Mouse (Mus musculus): ENCODE measurements at regions not wholly inside any gene's neighbourhood (a gene's known extent, or its start where the extent isn't known, plus 50 kb on each side); places are given as distances from the start of the nearest gene placed in this dataset.

- no peak overlapping the region for H3K27ac ChIP-seq (replicated peaks)
- H3K9me3 ChIP-seq: no peaks in the 10 kb centered on the region
- H3K4me1 ChIP-seq (replicated peaks): peaks cover 4% of the 10 kb centered on the region; the same call in 1 of the 2 replicates
- no peak for ATAC-seq (ENCODE audit: low read depth)
- H3K36me3 ChIP-seq: no peaks in the 10 kb centered on the region
- H3K4me3 ChIP-seq: no peak overlapping the region
- no peak overlapping the region for H3K9ac ChIP-seq
- H3K27me3 ChIP-seq: no peaks in the 10 kb centered on the region
- 81% methylated on average over 1 of the region's 1 CpGs for WGBS
- no peak overlapping the region for H3K4me2 ChIP-seq
Observed at GRCm38 (mm10) chr2:9792381-9792780, 88.7 kb upstream of the 4930412O13Rik start.

GRCm38 (mm10) chr2:9795401-9795800 is 85.7 kb upstream of the 4930412O13Rik start:
- Histone ChIP-seq H3K9ac (no peak overlapping the region), H3K9me3 (no peaks in the 10 kb centered on the region), H3K4me1 (replicated peaks) (peaks cover 4% of the 10 kb centered on the region; the same call in 1 of the 2 replicates), H3K36me3 (no peaks in the 10 kb centered on the region), H3K4me2 (no peak overlapping the region), H3K27ac (replicated peaks) (no peak overlapping the region), H3K4me3 (no peak overlapping the region), H3K27me3 (no peaks in the 10 kb centered on the region)
- ATAC-seq (ENCODE audit: low read depth): no peak
- WGBS: 74% methylated on average over 4 of the region's 4 CpGs

- Histone ChIP-seq H3K4me1 (replicated peaks) (no peaks in the 10 kb centered on the region), H3K9ac (no peak overlapping the region), H3K27ac (replicated peaks) (no peak overlapping the region), H3K27me3 (no peaks in the 10 kb centered on the region), H3K4me3 (no peak overlapping the region), H3K4me2 (no peak overlapping the region), H3K36me3 (no peaks in the 10 kb centered on the region), H3K9me3 (no peaks in the 10 kb centered on the region)
- 86% methylated on average over 8 of the region's 8 CpGs for whole genome bisulfite sequencing
- no peak for ATAC-seq (ENCODE audit: low read depth)
Observed at GRCm38 (mm10) chr2:9801484-9801883, 79.6 kb upstream of the 4930412O13Rik start.

GRCm38 (mm10) chr2:9804306-9804705 is 76.7 kb upstream of the 4930412O13Rik start:
- WGBS: 74% methylated on average over 3 of the region's 3 CpGs
- H3K9ac ChIP-seq: no peak overlapping the region
- no peak overlapping the region for H3K27ac ChIP-seq (replicated peaks)
- ATAC-seq (ENCODE audit: low read depth): no peak
- H3K9me3 ChIP-seq: no peaks in the 10 kb centered on the region
- H3K27me3 ChIP-seq: no peaks in the 10 kb centered on the region
- H3K36me3 ChIP-seq: no peaks in the 10 kb centered on the region
- H3K4me3 ChIP-seq: no peak overlapping the region
- H3K4me1 ChIP-seq (replicated peaks): no peaks in the 10 kb centered on the region
- H3K4me2 ChIP-seq: no peak overlapping the region

- Histone ChIP-seq H3K36me3 (no peaks in the 10 kb centered on the region), H3K27me3 (no peaks in the 10 kb centered on the region), H3K4me2 (no peak overlapping the region), H3K9me3 (no peaks in the 10 kb centered on the region), H3K4me3 (no peak overlapping the region), H3K9ac (no peak overlapping the region), H3K4me1 (replicated peaks) (no peaks in the 10 kb centered on the region), H3K27ac (replicated peaks) (no peak overlapping the region)
- no peak for ATAC-seq (ENCODE audit: low read depth)
- WGBS: 86% methylated on average over 6 of the region's 6 CpGs
Observed at GRCm38 (mm10) chr2:9805590-9805989, 75.5 kb upstream of the 4930412O13Rik start.

Data from neural tube, embryonic 13.5 days (tissue).